Comparison of ENCODE assay signal across 10 mouse cellular contexts in the genomic region with DNA sequence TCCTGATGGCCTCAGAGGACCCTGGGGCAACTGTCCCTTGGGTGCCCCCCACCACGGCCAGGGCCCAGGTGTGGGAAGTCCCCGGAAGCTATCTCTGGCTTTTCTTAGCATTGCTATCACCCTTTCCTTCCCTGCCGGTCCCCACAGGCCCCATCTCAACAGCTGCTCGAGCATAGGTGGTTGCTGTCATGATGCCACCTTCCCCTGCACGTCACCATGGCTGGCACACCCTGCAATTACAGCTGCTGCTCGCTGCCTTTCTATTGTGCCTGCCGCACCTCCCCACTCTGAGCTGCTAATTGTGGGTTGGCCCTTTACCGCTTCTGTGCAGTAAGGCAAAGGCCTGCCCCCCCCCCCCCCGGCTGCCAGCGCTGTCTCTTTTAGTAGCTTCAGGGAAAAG.
DNase-seq lines count a peak whose midpoint lies in the region; ATAC-seq lines count a peak whose summit lies in the region.
"Had no signal": no experiment of that assay in that cellular context is flagged by ENCODE, and none has a peak within 500 bp of the region (broad histone marks: within the 10 kb centered on the region; RNA-seq: fewer than 3 reads in every experiment).

No protein-coding gene starts in this region.

- H3K4me1 ChIP-seq in forebrain, embryonic 10.5 days = peaks cover 40% of the 10 kb centered on the region
- peaks cover 18% of the 10 kb centered on the region for H3K4me1 ChIP-seq in midbrain, embryonic 12.5 days

- WGBS in forebrain, embryonic 10.5 days = 51% methylated on average over 8 of the region's 10 CpGs
- WGBS in midbrain, embryonic 12.5 days = 55% methylated on average over 8 of the region's 10 CpGs

- no peak overlapping the region for H3K4me3 ChIP-seq in forebrain, embryonic 10.5 days
- H3K4me3 ChIP-seq in midbrain, embryonic 12.5 days = no peak overlapping the region
- H3K4me3 ChIP-seq: liver, embryonic 12.5 days had no signal

- H3K9me3 ChIP-seq in forebrain, embryonic 10.5 days = no peaks in the 10 kb centered on the region
- no peaks in the 10 kb centered on the region for H3K9me3 ChIP-seq in midbrain, embryonic 12.5 days
- H3K9me3 ChIP-seq: liver, embryonic 12.5 days had no signal

- no peaks in the 10 kb centered on the region for H3K36me3 ChIP-seq in forebrain, embryonic 10.5 days (replicated peaks)
- H3K36me3 ChIP-seq in midbrain, embryonic 12.5 days = no peaks in the 10 kb centered on the region
- H3K36me3 ChIP-seq: liver, embryonic 12.5 days had no signal

- ATAC-seq in midbrain, embryonic 12.5 days (ENCODE audit: low FRiP score, low read depth) = peak; percentile 28; the same call in 1 of the 2 replicates
- ATAC-seq: liver, embryonic 12.5 days had no signal

- H3K27me3 ChIP-seq in forebrain, embryonic 10.5 days (ENCODE audit: poor library complexity, severe bottlenecking) = peaks cover 16% of the 10 kb centered on the region
- H3K27me3 ChIP-seq in midbrain, embryonic 12.5 days = peaks cover 3% of the 10 kb centered on the region; the same call in 1 of the 2 replicates

- H3K4me2 ChIP-seq in midbrain, embryonic 12.5 days (replicated peaks) = no peak overlapping the region
- H3K4me2 ChIP-seq: liver, embryonic 12.5 days had no signal

- peak; percentile 42 for DNase-seq in heart, postnatal 4 days
- no peak for DNase-seq in heart, adult 11 months
- DNase-seq in forebrain, embryonic 10.5 days (ENCODE audit: extremely low spot score, low spot score) = no peak
- DNase-seq in right cerebral cortex, postnatal 4 days = peak; percentile 29
- no peak for DNase-seq in cerebellum, adult 9-11 months
- DNase-seq in urinary bladder, adult 2 months (ENCODE audit: low spot score) = no peak
- no peak for DNase-seq in embryo, embryonic 11 days
- DNase-seq: cerebellum, adult 2 months had no signal

- H3K27ac ChIP-seq in forebrain, embryonic 10.5 days = peak overlapping the region; percentile 62
- no peak overlapping the region for H3K27ac ChIP-seq in midbrain, embryonic 12.5 days (replicated peaks)
- H3K27ac ChIP-seq: liver, embryonic 12.5 days had no signal

- H3K9ac ChIP-seq in midbrain, embryonic 12.5 days (replicated peaks) = no peak overlapping the region
- H3K9ac ChIP-seq: liver, embryonic 12.5 days had no signal

Comparison
In these comparisons a context has a peak if more than half of its experiments do, and no peak if none do; other contexts are left out.
1. DNase-seq: peak in heart, postnatal 4 days (single experiment) and right cerebral cortex, postnatal 4 days (single experiment); none in heart, adult 11 months (single experiment), forebrain, embryonic 10.5 days (single experiment), cerebellum, adult 9-11 months (single experiment), urinary bladder, adult 2 months (single experiment) and embryo, embryonic 11 days (single experiment).